ENCODE assay signal across 1 mouse cellular context in genomic region chr5:43081561-43082534, GRCm38 (mm10).
TF ChIP-seq lines count a peak whose summit lies in the region.

No protein-coding gene starts in this region.

TF ChIP-seq in MEL, 35 proteins besides CTCF, POLR2A, EP300 and RAD21 (continued from another document):
- TF ChIP-seq ELF1 (IDR thresholded peaks at IDR 0.05; ENCODE audit: low read depth, low read length): 0 out of 2 replicates have a peak, but pooled peaks have one; percentile 40
- TF ChIP-seq E2F4 (IDR thresholded peaks at IDR 0.05; ENCODE audit: borderline replicate concordance, low read depth, low read length): no peak
- TF ChIP-seq UBTF (IDR thresholded peaks at IDR 0.05; ENCODE audit: borderline replicate concordance, insufficient read depth, low read depth, low read length): no peak
- 0 out of 2 replicates have a peak, but pooled peaks have one; percentile 10 for TF ChIP-seq SMC3 (IDR thresholded peaks at IDR 0.05; ENCODE audit: low read depth, low read length)
